13 mouse cellular contexts compared by ENCODE assay signal in the genomic region with DNA sequence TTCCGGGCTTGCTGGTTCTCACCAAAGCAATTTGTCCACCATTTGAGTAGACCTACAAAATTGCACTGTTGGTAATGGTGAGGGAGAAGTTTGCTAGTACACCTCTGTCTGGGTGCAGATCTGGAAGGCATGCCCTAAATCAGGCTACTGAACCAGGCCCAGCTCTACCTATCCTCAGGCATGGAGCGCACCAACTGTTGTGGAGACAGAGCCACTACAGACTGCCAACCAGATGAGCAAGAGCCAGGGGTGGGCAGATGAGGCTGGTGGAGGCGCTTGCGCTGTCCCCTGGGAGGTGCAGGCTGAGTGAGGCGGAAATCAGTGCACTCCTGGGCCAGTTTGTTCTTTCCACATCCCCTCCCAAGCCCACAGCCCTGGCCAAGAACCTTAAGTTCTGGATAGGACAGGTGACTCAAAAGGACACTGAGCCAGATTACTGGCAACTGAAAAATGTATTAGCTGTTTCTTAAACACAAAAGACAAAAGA. TPM values are rescaled to one million over a fixed set of nuclear protein-coding genes. Genes with fewer than 3 reads are reported as not detected.
DNase-seq lines count a peak whose midpoint lies in the region; ATAC-seq and TF ChIP-seq lines count a peak whose summit lies in the region.
"Had no signal": no experiment of that assay in that cellular context is flagged by ENCODE, and none has a peak within 500 bp of the region (broad histone marks: within the 10 kb centered on the region; RNA-seq: fewer than 3 reads in every experiment).

No protein-coding gene starts in this region.

- 90% methylated on average over 5 of the region's 5 CpGs for WGBS in hindbrain, embryonic 10.5 days
- 88% methylated on average over 5 of the region's 5 CpGs for WGBS in hindbrain, postnatal 0 days
- WGBS in limb, embryonic 10.5 days, result 91% methylated on average over 5 of the region's 5 CpGs

- 0 out of 2 replicates have a peak, but pooled peaks cover 7% of the 10 kb centered on the region for H3K4me1 ChIP-seq in hindbrain, embryonic 10.5 days (replicated peaks)
- 0 out of 2 replicates have a peak, but pooled peaks cover under 1% of the 10 kb centered on the region for H3K4me1 ChIP-seq in hindbrain, postnatal 0 days (ENCODE audit: insufficient read depth, low read length)
- peaks cover 38% of the 10 kb centered on the region for H3K4me1 ChIP-seq in brown adipose tissue, adult 24 weeks (ENCODE audit: control insufficient read depth, insufficient read depth, insufficient read length, low read length)
- H3K4me1 ChIP-seq in limb, embryonic 10.5 days, result peaks cover 12% of the 10 kb centered on the region

- no peak overlapping the region for H3K4me2 ChIP-seq in hindbrain, postnatal 0 days (ENCODE audit: low read depth, low read length)

- H3K27ac ChIP-seq in hindbrain, embryonic 10.5 days, result 0 out of 2 replicates have a peak overlapping the region, but pooled peaks have one; percentile 35
- H3K27ac ChIP-seq in hindbrain, postnatal 0 days, result no peak overlapping the region
- peak overlapping the region; percentile 75 for H3K27ac ChIP-seq in brown adipose tissue, adult 24 weeks (replicated peaks; ENCODE audit: low read depth, low read length)
- H3K27ac ChIP-seq in limb, embryonic 10.5 days, result peak overlapping the region; percentile 78

- H3K9ac ChIP-seq in hindbrain, postnatal 0 days (replicated peaks; ENCODE audit: low read length), result no peak overlapping the region

- H3K4me3 ChIP-seq in hindbrain, embryonic 10.5 days, result no peak overlapping the region
- H3K4me3 ChIP-seq in hindbrain, postnatal 0 days (ENCODE audit: low read length), result no peak overlapping the region
- no peak overlapping the region for H3K4me3 ChIP-seq in brown adipose tissue, adult 24 weeks (ENCODE audit: insufficient read depth, low read depth, low read length)
- no peak overlapping the region for H3K4me3 ChIP-seq in limb, embryonic 10.5 days

- H3K9me3 ChIP-seq in hindbrain, embryonic 10.5 days, result no peaks in the 10 kb centered on the region
- H3K9me3 ChIP-seq in hindbrain, postnatal 0 days (ENCODE audit: low read length), result no peaks in the 10 kb centered on the region
- H3K9me3 ChIP-seq in limb, embryonic 10.5 days (replicated peaks), result no peaks in the 10 kb centered on the region

- DNase-seq in gastrocnemius, adult 18-20 months (ENCODE audit: low spot score), result peak; percentile 41
- DNase-seq in gastrocnemius, postnatal 10 days, result no peak
- DNase-seq in hindbrain, embryonic 10.5 days (ENCODE audit: low spot score), result no peak
- no peak for DNase-seq in hindbrain, postnatal 0 days (ENCODE audit: low spot score)
- peak; percentile 34 for DNase-seq in limb, embryonic 10.5 days (ENCODE audit: low spot score)
- DNase-seq in spleen, postnatal 36 days (ENCODE audit: low spot score in 2 of 2), result no peak
- no peak for DNase-seq in kidney, postnatal 14 days
- DNase-seq: adrenal gland, postnatal 25 days; kidney, adult 9 months; lung, postnatal 14 days; thymus, adult 18-20 months had no signal

- no peaks in the 10 kb centered on the region for H3K27me3 ChIP-seq in hindbrain, embryonic 10.5 days (ENCODE audit: insufficient read depth, poor library complexity, severe bottlenecking)
- no peaks in the 10 kb centered on the region for H3K27me3 ChIP-seq in hindbrain, postnatal 0 days (ENCODE audit: insufficient read depth, low read length)
- no peaks in the 10 kb centered on the region for H3K27me3 ChIP-seq in limb, embryonic 10.5 days (ENCODE audit: low read depth, poor library complexity, severe bottlenecking)

- no peak for TF ChIP-seq CTCF in hindbrain, postnatal 0 days (IDR thresholded peaks at IDR 0.05; ENCODE audit: low read depth)

- no peak for ATAC-seq in hindbrain, postnatal 0 days
- ATAC-seq: midbrain, embryonic 16.5 days had no signal

- H3K36me3 ChIP-seq in hindbrain, embryonic 10.5 days, result peaks cover 56% of the 10 kb centered on the region
- H3K36me3 ChIP-seq in hindbrain, postnatal 0 days (ENCODE audit: insufficient read depth, low read length), result 0 out of 2 replicates have a peak, but pooled peaks cover 9% of the 10 kb centered on the region
- peaks cover 57% of the 10 kb centered on the region for H3K36me3 ChIP-seq in limb, embryonic 10.5 days

RNA-seq across cellular contexts. Expression of a gene that starts 44.1 kb away (rescaled TPM):
- total RNA-seq in gastrocnemius, adult 18-20 months (2021), result 100 to 1,000 TPM; 104 to 126 TPM
- 10 to 100 TPM; 58.6 to 71.8 TPM for total RNA-seq in gastrocnemius, postnatal 10 days (2021)
- polyA plus RNA-seq in hindbrain, embryonic 10.5 days (2016; fragmentation: Nextera tagmentation; extraction: Ambion mirVana), result 6.4 and 6.9 TPM in 2 replicates
- total RNA-seq in hindbrain, postnatal 0 days (2014; rRNA removed), result 76.2 and 81.0 TPM in 2 replicates
- polyA plus RNA-seq in hindbrain, postnatal 0 days (2015; fragmentation: Nextera tagmentation; extraction: Ambion mirVana), result 32.9 TPM in 2 replicates
- 7.1 and 10.8 TPM in 2 replicates for polyA plus RNA-seq in brown adipose tissue, adult 24 weeks (2012; ENCODE audit: insufficient read depth, insufficient read length, missing spikeins)
- polyA plus RNA-seq in limb, embryonic 10.5 days (2016; fragmentation: Nextera tagmentation; extraction: Ambion mirVana), result 7.8 and 8.8 TPM in 2 replicates

RNA-seq across cellular contexts. Expression of a gene that starts 58.8 kb away (rescaled TPM):
- 10 to 100 TPM; 19.7 to 20.7 TPM for total RNA-seq in gastrocnemius, adult 18-20 months (2021)
- 10 to 100 TPM; 16.1 to 18.7 TPM for total RNA-seq in gastrocnemius, postnatal 10 days (2021)
- 28.0 and 31.9 TPM in 2 replicates for polyA plus RNA-seq in hindbrain, embryonic 10.5 days (2016; fragmentation: Nextera tagmentation; extraction: Ambion mirVana)
- total RNA-seq in hindbrain, postnatal 0 days (2014; rRNA removed), result 42.1 and 44.1 TPM in 2 replicates
- 22.4 and 26.1 TPM in 2 replicates for polyA plus RNA-seq in hindbrain, postnatal 0 days (2015; fragmentation: Nextera tagmentation; extraction: Ambion mirVana)
- polyA plus RNA-seq in brown adipose tissue, adult 24 weeks (2012; ENCODE audit: insufficient read depth, insufficient read length, missing spikeins), result 14.4 and 17.0 TPM in 2 replicates
- 30.8 and 32.3 TPM in 2 replicates for polyA plus RNA-seq in limb, embryonic 10.5 days (2016; fragmentation: Nextera tagmentation; extraction: Ambion mirVana)

Comparison
In these comparisons a context has a peak if more than half of its experiments do, and no peak if none do; other contexts are left out.
1. DNase-seq: peak in gastrocnemius, adult 18-20 months (single experiment) and limb, embryonic 10.5 days (single experiment); none in gastrocnemius, postnatal 10 days (single experiment), hindbrain, embryonic 10.5 days (single experiment), hindbrain, postnatal 0 days (single experiment), spleen, postnatal 36 days (0 of 2) and kidney, postnatal 14 days (single experiment).